Mouse (Mus musculus) neural tube, embryonic 11.5 days (tissue): ENCODE measurements around the gene Olfr959. TPM values are rescaled to one million over a fixed set of nuclear protein-coding genes. Genes with fewer than 3 reads are reported as not detected.

Source experiments
- ATAC-seq: fragments of 200-750 bp; cut with Nextera tagmentation; 2 replicates; pipeline ENCODE4 v1.8.0; 2017; ENCODE audit warnings: moderate number of reproducible peaks, mild to moderate bottlenecking, moderate TSS enrichment, moderate library complexity; ENCODE audit not compliant: insufficient read depth, low FRiP score, low TSS enrichment
- DNase-seq: peaks from one replicate; pipeline ENCODE4 v3.0.0-alpha.2; 2015; ENCODE audit warnings: low spot score
- H3K27ac ChIP-seq: fragments of 300-500 bp; sonication (generic); 2 replicates; pipeline ENCODE4 v1.5.1; 2014; ENCODE audit warnings: low read depth, mild to moderate bottlenecking, low read length
- H3K27me3 ChIP-seq: fragments of 300-500 bp; sonication (generic); 2 replicates; pipeline ENCODE4 v1.6.1; 2014; ENCODE audit warnings: mild to moderate bottlenecking, low read length, mixed read lengths; ENCODE audit not compliant: control insufficient read depth, insufficient read depth
- H3K36me3 ChIP-seq: fragments of 300-500 bp; sonication (generic); 2 replicates; pipeline ENCODE4 v1.6.1; 2014; ENCODE audit warnings: mild to moderate bottlenecking, low read length, moderate library complexity, mixed read lengths; ENCODE audit not compliant: control insufficient read depth, insufficient read depth
- H3K4me1 ChIP-seq: fragments of 300-500 bp; sonication (generic); 2 replicates; pipeline ENCODE4 v1.6.1; 2014; ENCODE audit warnings: low read length, mixed read lengths; ENCODE audit not compliant: control insufficient read depth, insufficient read depth
- H3K4me2 ChIP-seq: fragments of 300-500 bp; sonication (generic); 2 replicates; pipeline ENCODE4 v1.6.1; 2014; ENCODE audit warnings: low read depth, mild to moderate bottlenecking, moderate library complexity
- H3K4me3 ChIP-seq: fragments of 300-500 bp; sonication (generic); 2 replicates; pipeline ENCODE4 v1.5.1; 2014; ENCODE audit warnings: low read depth, low read length
- H3K9ac ChIP-seq: fragments of 300-500 bp; sonication (generic); 2 replicates; pipeline ENCODE4 v1.6.1; 2014; ENCODE audit warnings: mild to moderate bottlenecking, low read length
- H3K9me3 ChIP-seq: fragments of 300-500 bp; sonication (generic); 2 replicates; pipeline ENCODE4 v1.6.1; 2016; ENCODE audit warnings: low read length; ENCODE audit not compliant: control insufficient read depth
- WGBS: fragments of 180-500 bp; shearing (Covaris S2); extraction: QIAGEN DNeasy Blood & Tissue Kit; methylation state at CpG from one replicate; pipeline ENCODE4 v1.1.7; 2014; 5-methylcytosine and 5-hydroxymethylcytosine counted together
- polyA plus RNA-seq: library from polyadenylated mRNA; unstranded; fragments of >200 nt; fragmentation: Nextera tagmentation; extraction: Ambion mirVana; gene quantifications from 2 replicates; pipeline ENCODE4 v1.2.1, GENCODE M21; 2014

Olfr959 gene
- not detected in 2 replicates for polyA plus RNA-seq

DNA sequence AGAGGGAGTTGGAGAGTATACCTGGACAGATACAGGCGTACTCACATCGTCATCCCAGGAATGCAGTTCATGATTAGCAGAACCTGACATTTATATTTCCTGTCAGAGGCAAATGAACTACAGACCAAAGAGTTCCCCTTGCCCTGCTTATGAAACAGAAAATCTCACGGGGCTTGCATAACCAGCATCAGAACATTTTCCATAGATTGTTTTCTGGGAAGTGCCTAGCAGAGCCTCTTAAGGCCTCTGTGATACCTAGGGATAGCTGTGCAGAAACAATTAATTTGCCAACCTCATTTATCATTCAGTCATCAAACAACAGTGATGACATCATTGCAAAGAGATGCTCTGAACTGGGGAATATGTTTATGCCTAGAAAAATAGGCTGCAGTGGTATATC, at the start of gene Olfr959:
Olfr959 (minus strand) TSS at position 101 of the 400 bp plus-strand sequence.
- no peak within 1 kb of the TSS for H3K27ac ChIP-seq
- H3K4me1 ChIP-seq: no peaks in the 10 kb centered on the region
- WGBS: 82% methylated on average over 3 of the region's 3 CpGs
- H3K9ac ChIP-seq: no peak within 1 kb of the TSS
- no peaks in the 10 kb centered on the region for H3K27me3 ChIP-seq
- H3K4me3 ChIP-seq: no peak within 1 kb of the TSS
- no peaks in the 10 kb centered on the region for H3K9me3 ChIP-seq
- H3K36me3 ChIP-seq: no peaks in the 10 kb centered on the region
- no peak for ATAC-seq
- no peak for DNase-seq
- no peak within 1 kb of the TSS for H3K4me2 ChIP-seq

DNA sequence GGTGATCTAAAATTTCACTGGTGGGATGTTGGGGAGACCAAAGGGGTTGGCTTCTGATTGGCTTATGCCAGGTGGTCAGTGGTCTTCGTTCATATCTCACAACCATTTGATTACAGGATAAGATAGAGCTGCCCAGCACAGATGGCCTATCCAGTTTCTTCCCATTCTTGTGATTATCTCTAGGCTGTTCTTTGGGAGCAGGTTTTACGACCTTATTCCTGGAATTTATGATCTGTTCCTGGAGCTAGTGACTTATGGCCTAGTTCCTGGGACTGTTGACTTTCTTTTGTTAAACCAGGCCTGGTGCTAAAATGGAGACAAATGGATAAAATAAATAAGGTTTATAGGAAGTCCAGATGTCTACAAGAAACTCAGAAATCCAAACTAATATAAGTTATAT, 49.3 kb upstream of the Olfr959 start:
- Histone ChIP-seq H3K4me3 (no peak overlapping the region), H3K27ac (no peak overlapping the region), H3K9me3 (no peaks in the 10 kb centered on the region), H3K36me3 (no peaks in the 10 kb centered on the region), H3K27me3 (no peaks in the 10 kb centered on the region), H3K9ac (no peak overlapping the region), H3K4me1 (no peaks in the 10 kb centered on the region), H3K4me2 (no peak overlapping the region)
- ATAC-seq: no peak
- no peak for DNase-seq
- WGBS: 53% methylated on average over 2 of the region's 2 CpGs

DNA sequence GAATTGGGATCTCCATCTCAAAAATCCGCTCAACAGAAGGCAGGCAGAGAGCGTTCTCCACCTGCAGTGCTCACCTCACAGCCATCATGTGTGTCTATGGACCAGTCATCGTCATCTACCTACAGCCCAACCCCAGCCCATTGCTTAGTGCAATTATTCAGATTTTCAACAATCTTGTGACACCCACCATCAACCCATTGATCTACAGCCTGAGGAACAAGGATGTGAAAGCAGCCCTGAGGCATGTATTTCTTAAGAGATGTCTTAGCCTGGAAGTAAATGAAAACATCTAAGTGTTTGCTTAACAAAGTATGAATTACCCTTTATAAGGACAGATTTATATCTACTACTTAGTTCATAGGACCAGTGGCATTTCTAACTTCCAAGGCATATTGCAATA, 48.4 kb upstream of the Olfr959 start:
- Histone ChIP-seq H3K9ac (no peak overlapping the region), H3K36me3 (no peaks in the 10 kb centered on the region), H3K4me2 (no peak overlapping the region), H3K4me1 (no peaks in the 10 kb centered on the region), H3K27me3 (no peaks in the 10 kb centered on the region), H3K9me3 (no peaks in the 10 kb centered on the region), H3K4me3 (no peak overlapping the region), H3K27ac (no peak overlapping the region)
- WGBS: 83% methylated on average over 3 of the region's 3 CpGs
- no peak for DNase-seq
- ATAC-seq: no peak

DNA sequence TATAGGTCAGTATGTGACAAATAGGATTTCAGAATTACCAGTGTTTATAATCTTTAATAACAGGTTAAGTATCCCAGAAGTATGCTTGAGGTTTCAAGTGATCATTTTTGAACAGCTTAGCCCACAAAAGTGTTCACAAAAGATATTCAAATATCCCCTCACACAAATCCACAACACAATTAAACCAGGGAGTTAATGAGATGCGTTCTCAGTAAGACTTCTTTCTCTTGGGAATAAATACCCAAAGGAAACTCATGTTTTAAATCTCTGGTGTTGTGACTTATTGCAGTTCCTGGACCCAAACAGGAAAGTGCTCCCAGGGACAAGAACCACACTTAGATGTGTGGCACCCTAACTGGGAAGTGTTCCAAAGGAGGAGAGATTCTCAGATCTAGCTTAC, 45.7 kb upstream of the Olfr959 start, which contains the start of gene Olfr960:
Olfr960 (plus strand) TSS at position 301 of the 400 bp plus-strand sequence.
- Histone ChIP-seq H3K4me1 (no peaks in the 10 kb centered on the region), H3K27me3 (no peaks in the 10 kb centered on the region), H3K4me3 (no peak within 1 kb of the TSS), H3K9ac (no peak within 1 kb of the TSS), H3K27ac (no peak within 1 kb of the TSS), H3K9me3 (no peaks in the 10 kb centered on the region), H3K4me2 (no peak within 1 kb of the TSS), H3K36me3 (no peaks in the 10 kb centered on the region)
- DNase-seq (no peak), ATAC-seq (no peak)
- 66% methylated on average over 1 of the region's 1 CpGs for WGBS

- Histone ChIP-seq H3K4me2 (no peak overlapping the region), H3K36me3 (no peaks in the 10 kb centered on the region), H3K27ac (no peak overlapping the region), H3K4me1 (no peaks in the 10 kb centered on the region), H3K4me3 (no peak overlapping the region), H3K27me3 (no peaks in the 10 kb centered on the region), H3K9ac (no peak overlapping the region), H3K9me3 (no peaks in the 10 kb centered on the region)
- ATAC-seq: no peak; the same call in 1 of the 2 replicates
- 74% methylated on average over 1 of the region's 1 CpGs for WGBS
- no peak for DNase-seq
Observed at GRCm38 (mm10) chr9:39611953-39612352, 36.6 kb upstream of the Olfr959 start.

DNA sequence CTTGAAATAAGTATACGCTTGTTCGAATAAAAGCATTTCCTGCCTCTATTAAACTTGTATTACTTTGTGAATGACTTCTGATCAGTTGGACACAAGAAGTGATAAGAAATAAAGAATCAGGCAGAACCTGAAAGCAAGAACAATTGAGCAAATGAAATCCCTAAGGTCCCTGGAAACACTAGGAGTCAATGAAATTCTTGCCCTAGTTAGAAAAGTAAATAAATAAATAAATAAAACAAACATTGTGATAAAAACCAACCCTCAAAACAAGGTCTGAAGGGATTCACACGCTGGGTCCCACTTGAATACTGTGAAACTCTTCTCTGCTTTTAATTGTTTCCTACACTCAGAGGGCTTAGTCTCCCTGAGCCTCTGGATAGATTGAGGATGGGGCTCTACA, 35.0 kb upstream of the Olfr959 start, which contains the start of gene Olfr148:
Olfr148 (plus strand) TSS at position 301 of the 400 bp plus-strand sequence.
- Histone ChIP-seq H3K9me3 (no peaks in the 10 kb centered on the region), H3K36me3 (no peaks in the 10 kb centered on the region), H3K27ac (no peak within 1 kb of the TSS), H3K4me1 (no peaks in the 10 kb centered on the region), H3K4me3 (no peak within 1 kb of the TSS), H3K4me2 (no peak within 1 kb of the TSS), H3K9ac (no peak within 1 kb of the TSS), H3K27me3 (no peaks in the 10 kb centered on the region)
- ATAC-seq (no peak), DNase-seq (no peak)
- 73% methylated on average over 3 of the region's 3 CpGs for WGBS

GRCm38 (mm10) chr9:39608497-39608896, 33.1 kb upstream of the Olfr959 start:
- no peak overlapping the region for H3K4me3 ChIP-seq
- H3K9ac ChIP-seq: no peak overlapping the region
- H3K27me3 ChIP-seq: no peaks in the 10 kb centered on the region
- H3K4me1 ChIP-seq: no peaks in the 10 kb centered on the region
- no peak overlapping the region for H3K4me2 ChIP-seq
- no peak for DNase-seq
- H3K27ac ChIP-seq: no peak overlapping the region
- no peaks in the 10 kb centered on the region for H3K36me3 ChIP-seq
- ATAC-seq: no peak
- no peaks in the 10 kb centered on the region for H3K9me3 ChIP-seq

GRCm38 (mm10) chr9:39603999-39604453, 28.7 kb upstream of the Olfr959 start, which contains the start of gene AW551984:
Gene AW551984, minus strand, starts transcription at chr9:39604403.
- 2% methylated on average over 8 of the region's 8 CpGs for WGBS
- Histone ChIP-seq H3K4me3 (peak within 1 kb of the TSS; percentile 33), H3K9me3 (no peaks in the 10 kb centered on the region), H3K27me3 (no peaks in the 10 kb centered on the region), H3K4me2 (peak within 1 kb of the TSS; percentile 37), H3K27ac (no peak within 1 kb of the TSS), H3K4me1 (no peaks in the 10 kb centered on the region), H3K36me3 (no peaks in the 10 kb centered on the region), H3K9ac (peak within 1 kb of the TSS; percentile 7; the same call in 1 of the 2 replicates)
- DNase-seq (peak; percentile 58), ATAC-seq (peak; percentile 42; the same call in 1 of the 2 replicates)

- H3K27me3 ChIP-seq: no peaks in the 10 kb centered on the region
- H3K4me1 ChIP-seq: no peaks in the 10 kb centered on the region
- H3K9me3 ChIP-seq: no peaks in the 10 kb centered on the region
- H3K9ac ChIP-seq: no peak overlapping the region
- H3K36me3 ChIP-seq: no peaks in the 10 kb centered on the region
- peak; percentile 51 for DNase-seq
- H3K27ac ChIP-seq: no peak overlapping the region
- WGBS: 0% methylated on average over 9 of the region's 9 CpGs
- peak overlapping the region; percentile 37 for H3K4me2 ChIP-seq
- ATAC-seq: peak; percentile 82
- peak overlapping the region; percentile 33 for H3K4me3 ChIP-seq
Observed at GRCm38 (mm10) chr9:39603333-39603845, 28.0 kb upstream of the Olfr959 start.
